Mouse (Mus musculus) thymus, postnatal 36 days (tissue): ENCODE results near the gene Mfsd11.
"Not testable (repeated sequence)": the region's sequence is repeated elsewhere in the genome, so short reads cannot be mapped to it uniquely, and the experiment has no call there.

Experiments used
- DNase-seq, 2 experiments: peaks; one replicate each; pipeline ENCODE4 v3.0.0; 2022; ENCODE audit warnings: mixed read lengths in 2 of 2

The Mfsd11 gene

DNA sequence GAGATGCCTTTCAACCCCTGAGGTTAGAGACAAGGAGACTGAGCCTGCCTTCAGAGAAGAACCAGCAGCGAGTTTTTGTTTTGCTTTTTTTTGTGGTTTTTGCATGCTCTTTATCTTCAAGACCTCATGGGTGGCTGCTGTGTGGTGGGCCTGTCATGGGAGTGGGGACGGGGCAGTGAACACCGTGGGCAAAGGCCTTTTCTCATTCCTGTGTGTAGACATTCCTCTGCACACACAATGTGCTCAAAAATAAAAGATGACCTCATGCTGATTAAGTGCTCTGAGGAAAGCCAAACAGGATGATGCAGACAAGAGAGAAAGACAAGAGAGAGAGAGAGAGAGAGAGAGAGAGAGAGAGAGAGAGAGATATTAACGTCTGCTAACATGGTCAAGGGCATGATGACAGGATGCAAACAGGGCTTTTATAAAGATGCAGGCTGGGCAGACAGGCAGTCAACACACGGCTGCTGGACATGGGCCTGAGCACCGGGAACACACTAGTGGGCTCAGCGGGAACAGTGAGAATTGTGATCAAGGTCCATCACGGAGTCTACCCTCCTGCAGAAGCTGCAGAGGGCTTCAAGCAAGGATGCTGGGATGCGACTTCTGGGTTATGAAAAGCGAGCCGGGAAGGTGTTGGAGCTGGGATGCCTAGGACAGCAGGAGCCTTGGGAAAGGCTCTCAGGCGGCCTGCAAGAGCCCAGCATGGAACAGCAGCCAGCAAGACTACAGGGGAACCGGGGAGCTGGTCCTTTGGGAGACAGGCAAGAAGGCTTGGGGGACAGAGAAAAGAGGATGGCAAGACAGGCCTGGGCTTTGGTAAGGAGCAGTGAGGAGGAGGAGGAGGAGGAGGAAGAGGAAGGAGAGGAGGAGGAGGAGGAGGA lies 30.9 kb upstream of the Mfsd11 start:
- no peak for DNase-seq

DNA sequence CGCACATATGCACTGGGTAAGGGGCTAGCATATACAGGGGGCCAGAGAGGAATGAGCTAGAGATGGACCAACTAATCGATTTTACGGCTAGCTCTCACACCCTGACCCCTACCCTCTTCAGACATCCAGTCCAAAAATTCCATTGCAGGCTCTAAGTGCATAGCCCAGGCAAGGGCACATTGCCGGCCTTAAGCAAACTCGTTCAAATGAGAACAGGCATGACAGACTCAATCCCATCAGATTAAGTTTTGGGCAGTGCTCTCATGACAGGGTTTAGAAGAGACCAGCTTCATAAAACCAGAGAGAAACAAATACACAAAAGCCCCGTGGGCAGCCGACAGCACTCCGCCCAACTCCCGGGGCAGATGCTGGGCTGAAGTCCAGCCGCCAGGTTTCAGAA lies 30.0 kb upstream of the Mfsd11 start:
- DNase-seq: no peak

DNA sequence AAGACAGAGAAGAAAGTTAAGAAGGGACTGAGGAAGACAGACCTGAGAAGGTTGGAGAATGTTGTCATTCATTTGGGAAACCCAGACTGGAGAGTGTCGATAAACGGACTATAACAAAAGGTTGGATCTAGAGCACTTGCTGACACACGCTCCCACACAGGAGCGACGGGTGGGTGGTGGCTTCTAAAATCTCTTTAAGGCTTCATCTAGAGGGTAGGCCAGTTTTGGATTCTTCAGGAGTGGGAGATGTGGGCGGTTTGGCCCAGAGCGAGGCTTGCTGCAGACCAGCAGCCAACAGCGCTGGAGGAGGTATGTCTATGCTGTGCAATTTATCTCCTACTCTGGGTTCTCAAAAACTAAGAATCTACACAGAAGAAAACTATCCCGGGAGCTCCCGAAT lies 29.6 kb upstream of the Mfsd11 start:
- DNase-seq: no peak

DNA sequence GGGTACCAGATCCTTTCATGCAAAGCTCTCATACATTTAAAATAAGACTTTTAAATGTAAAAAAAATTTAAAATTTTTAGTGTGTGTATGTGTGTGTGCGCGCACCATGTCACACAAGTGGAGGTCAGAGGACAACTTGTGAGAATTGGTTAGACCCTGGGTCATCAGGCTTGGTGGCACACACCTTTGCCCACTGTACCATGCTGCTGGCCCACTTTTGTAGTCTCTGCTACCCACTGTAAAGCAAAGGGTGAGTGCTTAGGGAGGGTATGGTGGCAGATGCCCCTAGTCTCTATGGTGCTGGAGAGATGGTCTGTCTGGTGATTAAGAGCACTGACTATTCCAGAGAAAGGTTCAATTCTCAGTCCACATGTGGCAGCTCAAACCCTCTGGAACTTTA lies 29.0 kb upstream of the Mfsd11 start:
- no peak for DNase-seq

DNA sequence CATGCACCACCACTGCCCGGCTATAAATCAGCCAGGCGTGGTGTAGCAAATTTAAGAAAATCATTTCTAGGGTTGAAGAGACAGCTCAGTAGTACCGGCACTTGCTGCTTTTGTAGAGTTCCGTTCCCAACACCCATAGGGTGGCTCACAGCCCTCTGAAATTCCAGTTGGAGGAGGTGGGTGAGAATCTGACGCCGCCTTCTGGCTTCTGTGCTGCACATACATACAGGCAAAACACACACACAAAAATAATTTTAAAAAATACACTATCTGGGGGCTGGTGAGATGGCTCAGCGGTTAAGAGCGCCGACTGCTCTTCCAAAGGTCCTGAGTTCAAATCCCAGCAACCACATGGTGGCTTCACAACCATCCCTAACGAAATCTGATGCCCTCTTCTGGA lies 28.4 kb upstream of the Mfsd11 start:
- DNase-seq: not testable (repeated sequence)

DNA sequence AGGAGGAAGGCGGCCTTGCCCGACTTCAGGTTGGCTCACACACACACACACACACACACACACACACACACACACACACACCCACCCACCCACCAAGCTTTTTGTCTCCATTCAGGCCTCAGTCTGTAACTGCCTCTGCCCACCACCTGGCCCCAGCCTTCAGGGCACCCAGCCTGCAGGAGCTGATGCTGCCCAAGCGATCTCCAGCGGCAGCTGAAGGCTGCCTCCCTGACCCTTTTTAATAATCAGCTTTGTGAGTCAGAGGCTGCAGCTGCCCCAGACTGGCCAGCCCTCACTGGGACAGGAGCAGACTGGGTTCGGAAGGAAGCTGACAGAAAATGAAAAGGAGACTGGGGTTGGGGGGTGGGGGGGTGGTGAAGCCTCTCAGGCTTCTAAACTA lies 27.0 kb upstream of the Mfsd11 start:
- DNase-seq: no peak

DNA sequence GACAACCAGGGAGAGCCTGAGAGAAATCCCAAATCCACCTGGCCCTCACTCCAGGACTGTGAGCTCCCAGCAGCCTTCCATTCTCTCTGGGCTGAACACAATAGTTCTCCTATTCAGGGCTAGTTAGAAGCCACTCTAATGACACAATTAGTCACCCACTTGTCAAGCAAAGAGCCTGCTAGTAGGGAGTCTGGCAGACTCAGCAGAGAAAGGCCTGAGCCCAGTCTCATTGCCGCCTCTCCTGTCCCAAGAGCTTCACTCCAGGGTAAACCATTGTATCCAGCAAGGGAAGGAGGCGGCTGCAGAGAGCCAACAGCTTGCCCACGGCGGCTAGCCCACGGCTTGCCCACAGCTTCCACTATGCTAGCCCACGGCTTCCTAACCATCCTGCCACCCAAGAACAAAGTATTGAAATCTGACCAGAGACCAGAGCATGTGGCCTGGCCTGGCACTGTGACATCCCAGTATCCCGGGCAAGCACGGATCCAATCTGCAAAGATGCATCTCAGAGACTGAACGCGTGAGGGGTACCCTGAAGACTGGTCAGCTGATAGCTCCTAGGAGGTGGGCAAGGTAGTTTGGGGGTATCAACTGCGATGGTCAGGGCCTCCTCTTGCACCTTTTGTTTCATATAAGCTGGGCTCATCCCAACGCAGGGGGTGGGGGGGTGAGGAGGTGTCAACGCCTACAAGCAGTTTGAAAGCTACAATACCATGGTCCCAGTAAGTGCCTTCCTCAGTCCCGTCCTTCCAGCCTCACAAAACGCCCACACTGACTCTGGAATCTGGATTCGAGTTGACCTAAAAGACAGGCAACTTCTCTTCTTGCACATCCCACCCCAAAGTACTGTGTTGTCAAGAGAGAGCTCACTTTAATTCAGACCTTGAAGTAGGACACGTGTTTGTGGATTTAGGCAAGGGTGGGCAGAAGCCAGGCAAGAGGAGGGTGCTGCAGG lies 25.4 kb upstream of the Mfsd11 start:
- no peak for DNase-seq

DNA sequence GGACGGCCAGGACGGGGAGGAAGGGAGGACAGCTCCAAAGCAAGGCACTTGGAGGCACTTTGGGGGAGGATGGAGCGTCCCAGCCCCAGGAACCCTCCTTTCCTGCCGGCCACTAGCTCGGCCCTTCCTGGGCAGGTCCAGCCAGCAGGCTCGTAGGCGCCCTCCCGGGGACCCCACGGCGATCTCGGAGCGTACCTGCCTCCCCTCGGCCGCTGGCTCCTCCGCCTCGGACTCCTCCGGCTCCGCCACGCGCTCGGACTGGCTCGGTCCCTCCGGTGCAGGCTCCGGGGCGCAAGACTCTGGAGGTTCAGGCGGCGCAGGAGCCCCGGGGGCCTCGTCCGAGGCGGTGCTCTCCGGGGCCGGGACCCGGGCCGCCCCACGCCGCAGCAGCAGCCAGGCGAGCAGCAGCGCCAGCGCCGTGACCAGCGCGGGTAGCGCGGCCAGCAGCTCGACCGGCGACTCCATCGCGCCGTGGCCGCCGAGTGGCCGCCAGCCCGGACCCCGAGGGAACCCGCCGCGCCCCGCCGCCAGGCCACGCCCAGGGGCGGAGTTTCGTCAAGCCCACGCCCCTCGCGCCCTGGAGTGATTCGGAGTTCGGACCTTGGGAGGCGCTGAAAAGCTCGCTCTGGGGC lies 24.6 kb upstream of the Mfsd11 start, which contains the start of gene Mxra7:
Gene Mxra7 (minus strand): TSS at position 513 of the 632 bp plus-strand sequence.
- DNase-seq: peak; percentile 58 to 61

DNA sequence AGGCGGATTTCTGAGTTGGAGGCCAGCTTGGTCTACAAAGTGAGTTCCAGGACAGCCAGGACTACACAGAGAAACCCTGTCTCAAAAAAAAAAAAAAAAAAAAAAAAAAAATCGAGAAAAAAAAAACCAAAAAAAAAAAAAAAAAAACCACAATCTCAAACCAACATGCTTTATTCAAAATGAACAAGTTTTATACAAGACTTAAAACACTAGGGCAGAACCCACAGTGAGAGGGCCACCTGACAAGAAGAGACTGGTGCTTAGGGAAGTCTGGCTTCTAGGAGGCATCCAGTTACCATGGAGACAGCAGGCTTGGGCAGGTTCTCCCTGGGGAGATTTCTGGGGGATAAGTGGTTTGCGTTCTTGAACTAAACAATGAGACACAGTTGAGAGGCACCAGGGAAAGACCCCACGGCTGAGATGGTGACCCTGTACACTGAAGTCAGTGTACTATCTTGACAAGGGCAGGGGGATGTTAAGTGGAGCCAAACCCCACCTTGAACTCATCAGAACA lies 20.0 kb upstream of the Mfsd11 start:
- no peak for DNase-seq

DNA sequence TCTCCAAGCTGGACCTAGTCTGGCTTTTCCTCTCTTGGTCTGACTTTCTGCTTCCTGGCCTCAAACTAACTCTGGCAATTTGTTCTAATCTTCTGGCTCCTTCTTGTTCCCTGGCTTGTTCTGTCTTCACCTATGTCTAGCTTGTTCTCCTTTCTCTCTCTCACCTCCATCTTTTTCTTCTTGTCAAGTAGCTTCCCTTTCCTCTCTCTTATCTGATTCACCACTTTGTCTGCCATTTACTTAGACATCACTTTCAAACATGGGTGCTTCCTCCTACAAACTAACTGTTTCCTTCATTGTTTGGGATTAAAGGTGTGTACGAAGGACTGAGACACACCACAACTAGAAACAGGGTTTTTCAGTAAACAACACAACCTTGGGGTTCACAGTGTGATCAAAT lies 17.3 kb upstream of the Mfsd11 start:
- DNase-seq: no peak

DNA sequence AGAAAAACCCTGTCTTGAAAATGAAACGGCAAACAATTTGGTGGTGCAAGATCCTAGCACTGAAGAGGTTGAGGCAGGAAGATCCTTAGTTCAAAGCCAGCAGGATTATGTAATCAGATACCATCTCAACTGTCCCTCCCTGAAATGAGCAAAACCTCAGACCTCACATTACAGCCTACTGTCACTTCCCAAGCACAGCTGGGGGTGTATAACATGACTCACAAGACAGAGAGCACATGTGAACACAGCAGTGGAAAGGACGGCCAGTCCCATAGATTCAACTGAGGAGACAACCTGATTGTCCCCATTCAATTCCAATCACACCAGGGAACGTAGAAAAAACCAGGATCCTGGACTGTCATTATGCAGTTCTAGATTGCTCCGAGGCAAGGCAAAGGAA lies 16.0 kb upstream of the Mfsd11 start:
- no peak for DNase-seq

DNA sequence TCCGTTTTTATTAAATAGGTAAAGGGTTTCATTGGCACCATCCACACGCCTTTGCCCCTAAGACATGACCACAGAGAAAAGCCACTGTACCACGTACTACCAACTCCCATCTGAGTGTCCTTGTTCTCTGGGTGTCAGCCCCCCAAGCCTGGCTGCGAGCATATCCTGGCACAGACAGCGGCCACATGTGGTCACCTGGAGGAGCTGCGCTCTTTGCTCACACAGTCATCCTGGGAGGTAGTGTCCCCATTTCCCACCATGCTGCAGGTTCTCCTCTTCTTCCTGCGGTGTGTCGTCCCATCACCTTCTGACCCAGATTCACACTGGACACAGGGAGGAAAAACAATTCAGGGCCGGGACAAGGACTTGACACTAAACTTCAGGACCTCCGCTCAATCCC lies 14.8 kb upstream of the Mfsd11 start:
- no peak for DNase-seq

DNA sequence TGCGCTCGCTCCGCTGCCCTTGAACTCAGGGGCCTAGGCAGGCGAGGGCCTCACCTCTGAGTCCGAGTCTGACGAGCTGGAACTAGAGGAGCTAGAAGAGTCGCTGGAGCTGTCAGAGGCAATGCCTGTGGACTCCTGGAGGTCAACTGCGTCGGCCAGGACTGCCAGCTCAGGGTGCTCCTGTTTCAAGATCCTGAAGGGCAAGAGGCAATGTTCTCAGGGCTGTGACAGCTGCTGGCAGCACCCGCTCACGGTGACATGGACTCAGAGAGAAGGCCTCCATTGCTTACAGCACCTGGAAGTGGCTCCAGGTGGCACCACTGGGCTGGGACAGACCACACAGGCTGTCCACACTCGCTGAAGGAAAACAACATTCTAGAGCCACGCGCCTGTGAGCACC lies 13.3 kb upstream of the Mfsd11 start:
- no peak for DNase-seq

DNA sequence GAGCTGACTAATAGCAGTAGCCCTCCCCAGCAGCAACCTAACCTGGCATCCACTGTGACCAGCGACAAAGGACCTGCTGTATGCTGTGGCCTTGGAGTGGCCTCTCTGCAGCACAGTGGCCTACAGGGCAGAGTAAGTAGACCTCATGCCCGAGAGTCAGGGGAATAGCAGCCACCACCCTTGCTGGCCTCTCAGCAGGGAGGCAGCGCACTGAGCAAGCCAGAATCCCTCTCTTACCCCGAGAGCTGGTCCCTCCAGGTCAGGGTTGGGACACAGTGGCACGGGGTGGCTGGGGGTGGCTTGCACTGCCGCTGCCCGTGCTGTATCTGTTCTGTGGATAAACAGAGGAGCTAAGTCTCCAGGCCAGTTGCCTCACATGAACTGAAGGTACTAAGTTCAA lies 12.6 kb upstream of the Mfsd11 start:
- no peak for DNase-seq

DNA sequence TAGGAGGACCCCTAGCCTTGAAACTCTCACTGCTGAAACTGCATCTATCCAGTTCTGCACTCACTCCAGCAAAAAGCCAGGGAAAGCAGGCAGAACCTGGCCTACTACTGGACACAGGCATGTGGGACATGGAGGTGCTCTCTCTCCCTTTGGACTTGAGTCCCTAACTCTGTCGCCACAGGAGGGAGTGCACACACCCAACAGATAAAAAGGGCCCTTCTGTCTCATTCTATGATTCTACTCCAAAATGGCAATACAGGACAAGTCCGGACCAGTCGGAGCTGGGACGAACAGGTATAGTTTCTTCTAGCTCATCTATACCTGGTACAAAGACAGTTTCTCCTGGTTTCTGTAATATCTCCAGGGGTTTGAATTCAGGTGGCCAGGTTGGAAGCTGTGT lies 11.5 kb upstream of the Mfsd11 start:
- DNase-seq: no peak

DNA sequence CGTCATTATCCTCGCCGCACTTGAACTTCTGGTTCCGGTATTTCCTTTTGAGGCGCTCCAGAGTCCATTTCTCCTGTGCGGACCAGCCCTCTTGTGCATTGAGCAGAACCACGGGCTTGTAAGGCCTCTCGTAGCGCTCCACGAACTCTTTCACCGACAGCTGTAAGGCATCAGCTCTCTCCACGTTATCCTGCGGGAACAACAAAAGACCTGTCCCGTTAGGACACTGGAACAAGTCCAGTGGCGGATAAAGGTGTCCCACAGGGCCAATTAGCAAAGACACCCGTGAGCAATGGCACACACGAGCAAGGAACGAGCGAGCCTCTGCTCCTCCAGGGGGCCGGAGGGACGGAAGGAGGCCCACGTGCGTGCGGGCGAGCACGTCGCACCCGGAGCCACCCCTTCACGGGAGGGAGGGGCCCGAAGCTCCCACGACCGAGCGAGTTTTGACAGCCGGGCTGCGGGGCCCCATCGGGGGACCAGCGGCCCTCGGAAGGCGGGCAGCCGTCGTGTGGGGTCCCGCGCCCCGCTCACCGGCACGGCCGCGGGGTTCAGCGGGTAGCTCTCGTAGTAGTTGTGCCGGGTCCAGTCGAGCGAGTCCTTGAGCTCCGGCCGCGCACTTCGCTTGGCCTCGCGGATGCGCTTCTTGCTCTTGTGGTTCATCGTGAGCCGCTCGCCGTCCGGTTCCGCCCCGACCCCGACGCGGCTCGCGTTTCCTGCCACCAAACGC lies 9.5 kb upstream of the Mfsd11 start:
- peak; percentile 74 to 81 for DNase-seq

DNA sequence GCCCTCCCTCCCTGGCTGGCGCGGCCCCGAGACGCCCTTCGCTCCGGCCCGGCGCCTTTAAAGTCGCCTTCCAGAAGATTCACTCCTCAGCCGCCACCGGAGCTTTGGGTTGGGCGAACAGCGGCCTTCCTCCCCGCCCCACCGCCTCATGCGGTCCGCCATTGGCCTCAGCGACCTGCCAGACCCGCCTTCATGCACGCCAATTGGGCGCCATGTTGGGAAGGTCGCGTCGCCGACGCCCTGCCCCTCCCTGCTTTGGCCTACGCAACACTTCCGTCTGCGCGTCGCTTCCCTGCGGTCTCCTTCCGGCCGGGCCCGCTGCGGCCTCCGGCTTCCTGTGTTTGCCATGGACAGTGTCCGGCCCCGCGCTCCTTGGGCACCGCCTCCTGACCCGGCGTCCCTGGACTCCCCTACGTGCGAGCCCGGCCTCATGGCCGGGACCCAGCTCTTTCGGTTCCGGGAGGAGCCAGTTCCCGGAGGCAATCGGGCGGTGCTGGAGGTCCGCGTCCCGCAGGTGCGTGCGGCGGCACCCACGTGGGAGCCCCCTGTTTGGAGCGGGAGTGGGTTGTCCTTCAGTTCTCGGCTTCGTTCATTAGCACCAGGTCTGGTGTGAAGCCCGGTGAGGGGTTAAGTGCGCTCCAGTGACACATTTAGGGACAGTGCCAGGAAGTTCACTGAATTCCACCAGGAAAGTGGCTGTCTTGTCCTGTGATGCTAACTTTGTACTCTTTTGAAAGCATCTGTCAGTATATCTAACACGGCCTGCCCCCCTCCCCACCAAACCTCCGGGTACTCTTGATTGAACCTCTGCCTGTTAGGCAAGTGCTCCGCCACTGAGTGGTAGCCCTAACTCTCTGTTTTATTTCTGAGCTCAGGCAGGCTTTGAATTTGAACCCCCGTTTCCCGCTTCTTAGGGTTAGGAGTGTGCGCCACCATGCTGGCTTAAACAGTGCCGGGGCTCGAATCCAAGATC lies 8.7 kb upstream of the Mfsd11 start, which contains the start of the genes Mettl23 and Jmjd6:
Gene Mettl23 (plus strand): TSS at position 18 of the 973 bp plus-strand sequence.
Gene Jmjd6 (minus strand): TSS at position 189 of the 973 bp plus-strand sequence.
- DNase-seq: peak; percentile 94 to 98

DNA sequence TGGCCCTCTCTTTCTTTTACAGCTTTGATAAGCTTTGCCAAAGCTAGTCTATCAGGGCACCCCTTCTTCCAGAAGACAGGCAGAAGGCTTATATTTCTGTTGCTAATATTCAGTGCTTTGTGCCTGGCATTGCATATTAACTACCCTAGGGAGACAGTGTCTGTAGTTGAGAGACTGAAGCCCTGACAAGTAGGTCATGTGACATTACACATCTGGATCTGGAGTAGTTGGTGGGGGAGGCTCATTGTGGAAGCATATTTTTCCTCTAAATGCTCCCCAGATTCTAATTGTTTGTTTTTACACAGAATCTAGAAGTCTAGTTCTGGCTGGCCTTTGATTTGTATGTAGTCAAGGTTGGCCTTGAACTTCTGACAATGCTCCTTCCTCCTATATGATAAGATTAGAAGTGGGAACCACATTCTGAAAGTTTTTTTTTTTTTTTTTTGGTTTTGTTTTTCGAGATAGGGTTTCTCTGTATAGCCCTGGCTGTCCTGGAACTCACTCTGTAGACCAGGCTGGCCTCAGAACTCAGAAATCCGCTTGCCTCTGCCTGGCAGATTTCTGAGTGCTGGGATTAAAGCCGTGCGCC lies 5.6 kb upstream of the Mfsd11 start:
- DNase-seq: no peak

DNA sequence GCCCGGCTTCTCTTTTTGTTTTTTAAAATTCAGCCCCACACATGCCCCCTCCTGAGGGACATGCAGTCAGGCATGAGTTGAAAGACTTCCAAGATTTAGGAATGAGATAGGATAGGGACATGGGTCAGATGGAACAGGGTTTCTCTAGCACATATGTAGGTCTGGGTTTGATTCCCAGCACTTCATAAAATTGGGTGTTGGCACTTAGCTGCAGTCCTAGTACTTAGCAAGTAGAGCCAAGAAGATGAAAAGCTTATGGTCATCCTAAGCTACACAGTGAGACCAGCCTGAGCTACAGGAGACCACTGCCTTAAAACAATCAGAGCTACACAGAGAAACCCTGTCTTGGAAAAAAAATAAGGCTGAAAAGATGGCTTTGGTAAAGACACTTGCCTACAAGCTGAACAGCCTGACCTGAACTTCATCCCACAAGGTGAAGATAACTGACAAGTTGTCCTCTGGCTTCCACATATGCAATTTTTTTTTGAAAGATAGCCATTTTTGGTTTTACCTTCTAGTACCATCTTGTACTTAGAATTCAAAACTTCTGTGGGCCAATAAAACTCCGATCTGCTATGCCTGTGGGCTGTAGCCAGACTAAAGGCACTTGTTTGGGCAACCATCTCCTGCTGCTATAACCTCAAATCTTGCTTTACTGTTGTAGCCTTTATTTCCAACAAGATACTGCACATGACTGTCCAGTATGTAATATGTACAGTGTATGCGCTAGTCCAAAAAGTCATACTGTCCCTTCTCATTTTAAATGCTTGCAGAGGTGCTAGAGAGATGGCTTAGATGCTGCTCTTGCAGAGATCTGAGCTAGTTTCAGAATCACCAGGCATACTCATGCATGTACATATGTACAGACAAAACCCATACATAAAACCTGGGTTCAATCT lies 4.8 kb upstream of the Mfsd11 start:
- no peak for DNase-seq
